8 mouse cellular contexts compared by ENCODE assay signal in the genomic region with DNA sequence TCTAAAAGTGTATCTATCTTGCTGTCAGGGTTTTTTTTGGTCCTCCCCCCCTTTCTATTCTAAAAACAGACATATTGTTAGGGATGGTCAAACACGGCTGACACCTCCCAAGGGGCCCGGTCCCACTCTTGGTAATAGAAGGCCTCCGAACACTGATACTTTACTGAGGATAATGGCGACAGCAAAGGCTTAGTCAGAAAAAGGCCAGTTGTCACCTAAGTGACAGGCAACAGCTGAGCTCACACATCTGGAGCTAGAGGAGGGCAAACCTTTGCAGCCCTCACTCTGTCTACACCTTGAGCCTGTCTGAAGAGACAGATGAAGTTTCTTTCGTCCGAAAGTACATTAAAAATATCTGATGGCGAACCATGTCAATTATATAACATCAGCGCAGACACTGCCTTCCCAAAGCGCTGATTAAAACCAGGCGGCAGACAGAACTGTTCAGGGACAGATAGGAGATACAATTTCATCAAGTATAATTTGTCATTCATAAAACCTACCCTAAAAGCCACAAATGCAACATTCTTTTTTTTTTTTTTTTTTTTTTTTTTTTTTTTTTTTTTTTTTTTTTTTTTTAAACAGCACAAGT. TPM values are rescaled to one million over a fixed set of nuclear protein-coding genes. Genes with fewer than 3 reads are reported as not detected.
DNase-seq lines count a peak whose midpoint lies in the region; ATAC-seq and TF ChIP-seq lines count a peak whose summit lies in the region.

No protein-coding gene starts in this region.

- H3K36me3 ChIP-seq in kidney, adult 2 months (ENCODE audit: control insufficient read depth, insufficient read depth, low read length), result no peaks in the 10 kb centered on the region
- no peaks in the 10 kb centered on the region for H3K36me3 ChIP-seq in liver, postnatal 0 days (replicated peaks; ENCODE audit: insufficient read depth, low read length)

- no peak for ATAC-seq in liver, postnatal 0 days

- H3K4me1 ChIP-seq in kidney, adult 2 months (ENCODE audit: control insufficient read depth, insufficient read depth, low read length), result peaks cover 12% of the 10 kb centered on the region; the same call in 1 of the 2 replicates
- H3K4me1 ChIP-seq in liver, postnatal 0 days (ENCODE audit: insufficient read depth), result peaks cover 6% of the 10 kb centered on the region; the same call in 1 of the 2 replicates

- no peaks in the 10 kb centered on the region for H3K27me3 ChIP-seq in kidney, adult 2 months (replicated peaks; ENCODE audit: control insufficient read depth, insufficient read depth, low read length)
- H3K27me3 ChIP-seq in liver, postnatal 0 days (ENCODE audit: insufficient read depth, low read length), result no peaks in the 10 kb centered on the region

- H3K9me3 ChIP-seq in liver, postnatal 0 days (ENCODE audit: low read length), result no peaks in the 10 kb centered on the region

- intact Hi-C loops in heart, postnatal 10 days (cut with DNase I), result loop anchor here (2.0 to 5.0 kb wide), 3 partner anchors 104 to 618 kb away; no protein-coding TSS in a partner anchor

- 39% methylated on average over 10 of the region's 10 CpGs for WGBS in kidney, adult 2 months
- WGBS in liver, postnatal 0 days (ENCODE audit: insufficient replicate concordance), result 27% methylated on average over 10 of the region's 10 CpGs

- no peak overlapping the region for H3K27ac ChIP-seq in kidney, adult 2 months (ENCODE audit: insufficient read depth, low read depth, low read length)
- H3K27ac ChIP-seq in liver, postnatal 0 days (ENCODE audit: low read depth), result no peak overlapping the region

- peak overlapping the region; percentile 99 for H3K4me2 ChIP-seq in liver, postnatal 0 days (ENCODE audit: low read depth, low read length)

- peak overlapping the region; percentile 99; the same call in 1 of the 2 replicates for H3K4me3 ChIP-seq in kidney, adult 2 months (ENCODE audit: insufficient read depth, low read depth, low read length)
- peak overlapping the region; percentile 78 for H3K4me3 ChIP-seq in liver, postnatal 0 days (ENCODE audit: low read depth, low read length)

- peak; percentile 4 for DNase-seq in kidney, adult 2 months
- DNase-seq in kidney, postnatal 25 days, result no peak
- peak; percentile 60 for DNase-seq in embryo, embryonic 10 days (ENCODE audit: low spot score)
- DNase-seq in heart, postnatal 10 days, result peak; percentile 18 to 28
- no peak for DNase-seq in liver, postnatal 0 days
- DNase-seq in ovary, postnatal 36 days (ENCODE audit: low spot score), result no peak
- DNase-seq in cerebellum, postnatal 14 days, result no peak
- no peak for DNase-seq in cerebellum, adult 11 months

- no peak for TF ChIP-seq CTCF in kidney, adult 2 months (conservative IDR thresholded peaks at IDR 0.05; ENCODE audit: insufficient read depth, insufficient read length, low read depth, low read length)
- TF ChIP-seq CTCF in liver, postnatal 0 days (IDR thresholded peaks at IDR 0.05; ENCODE audit: low read depth), result no peak

- 0 out of 2 replicates have a peak overlapping the region, but pooled peaks have one; percentile 7 for H3K9ac ChIP-seq in liver, postnatal 0 days (replicated peaks)

- no peak for TF ChIP-seq EP300 in liver, postnatal 0 days (IDR thresholded peaks at IDR 0.05; ENCODE audit: low read depth)

- TF ChIP-seq POLR2A in kidney, adult 2 months (IDR thresholded peaks at IDR 0.05; ENCODE audit: low read depth, low read length), result no peak

RNA-seq across cellular contexts. Expression of gene Prickle1, which starts 1.3 kb away (rescaled TPM):
- polyA plus RNA-seq in kidney, adult 2 months (2012; rRNA removed), result 5.9 and 6.1 TPM in 2 replicates
- total RNA-seq in heart, postnatal 10 days (2021), result 10 to 100 TPM; 24.1 to 36.4 TPM
- polyA plus RNA-seq in liver, postnatal 0 days (2015; fragmentation: Nextera tagmentation; extraction: Ambion mirVana), result 2.3 and 2.5 TPM in 2 replicates

Comparison
In these comparisons a context has a peak if more than half of its experiments do, and no peak if none do; other contexts are left out.
1. DNase-seq: peak in kidney, adult 2 months (single experiment), embryo, embryonic 10 days (single experiment) and heart, postnatal 10 days (2 of 2); none in kidney, postnatal 25 days (0 of 2), liver, postnatal 0 days (single experiment), ovary, postnatal 36 days (single experiment), cerebellum, postnatal 14 days (0 of 2) and cerebellum, adult 11 months (single experiment).